Mouse (Mus musculus) gastrocnemius, postnatal 10 days (tissue): Measurements from ENCODE around the gene Dagla. TPM values are rescaled to one million over a fixed set of nuclear protein-coding genes. Genes with fewer than 3 reads are reported as not detected.

Source experiments
- DNase-seq: peaks from one replicate; pipeline ENCODE4 v3.0.0; 2021; ENCODE audit warnings: mixed read lengths
- total RNA-seq, 2 experiments: library from RNA; stranded (reverse); gene quantifications; 2 replicates each; pipeline ENCODE4 v1.2.3; 2021

The Dagla gene
- total RNA-seq, 2 experiments from 2014 or later, result 8.9 to 9.3 TPM

DNA sequence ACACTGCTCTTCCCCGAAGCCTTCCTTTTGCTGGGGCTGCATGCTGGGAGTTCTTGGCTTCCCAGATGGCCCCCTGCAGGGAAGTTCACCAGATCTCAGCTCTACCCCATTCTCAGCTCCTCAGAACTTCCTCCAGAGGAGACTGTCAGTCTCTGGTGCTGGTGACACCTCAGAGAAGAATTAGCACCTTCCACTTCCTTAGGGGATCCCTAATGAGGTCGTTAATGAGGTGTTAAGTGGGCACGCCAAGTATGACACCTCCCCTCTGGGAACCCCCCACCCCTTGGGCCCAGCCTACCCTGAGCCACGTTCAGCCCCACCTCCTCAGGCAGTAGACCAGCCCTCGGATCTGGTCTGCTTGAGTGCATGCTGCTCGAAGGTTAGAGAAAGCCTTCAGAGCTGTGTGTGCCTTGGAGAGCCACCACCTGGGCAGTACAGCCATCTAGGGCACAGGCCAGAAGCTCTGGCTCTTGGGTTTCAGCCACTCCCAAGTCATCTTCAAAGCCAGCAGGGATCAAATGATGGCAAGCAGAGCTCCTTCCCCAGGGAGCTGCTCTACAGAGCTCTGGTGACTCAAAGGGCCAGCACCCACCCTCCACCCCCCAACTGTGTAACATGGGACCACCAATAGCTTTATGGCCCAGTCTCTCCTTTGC lies 25.9 kb downstream of the Dagla start:
- no peak for DNase-seq

DNA sequence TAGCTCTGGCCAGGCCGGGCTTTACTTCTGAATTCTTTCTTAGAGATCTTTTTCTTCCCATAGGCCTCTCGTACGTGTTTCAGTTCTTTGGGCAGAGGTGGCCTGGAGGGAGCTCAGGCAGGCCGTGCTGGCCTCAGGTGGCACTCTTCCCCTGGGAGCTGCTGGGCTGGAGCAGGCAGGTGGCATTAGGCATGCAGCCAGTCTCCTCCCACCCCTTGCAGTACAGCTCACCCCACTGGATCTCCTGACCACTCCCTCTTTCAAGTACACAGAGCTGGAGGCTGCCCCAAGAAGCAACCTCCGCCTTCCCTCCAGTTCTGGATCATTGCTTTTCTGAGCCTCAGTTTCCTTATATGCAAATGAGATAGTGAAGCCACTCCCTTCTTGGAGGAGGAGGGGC lies 26.9 kb downstream of the Dagla start:
- DNase-seq, result no peak

DNA sequence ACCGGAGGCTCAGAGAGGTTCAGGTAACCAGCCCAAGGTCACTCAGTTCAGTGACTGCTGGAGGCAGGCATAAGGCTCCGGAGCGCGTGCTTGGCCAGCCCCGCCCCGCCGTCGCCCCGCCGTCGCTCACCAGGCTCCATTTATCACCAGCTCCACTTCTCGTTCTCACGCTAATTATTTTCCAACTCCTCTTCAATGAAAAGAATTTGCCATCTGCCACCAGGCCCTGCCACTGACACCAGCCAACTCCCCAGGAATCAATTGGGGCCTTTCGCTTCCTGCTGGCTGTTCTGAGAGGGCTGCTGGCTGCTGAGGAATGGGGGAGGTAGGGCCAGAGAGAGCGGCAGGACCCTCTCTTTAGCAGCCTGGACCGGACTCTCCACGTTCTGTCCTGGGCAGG lies 27.3 kb downstream of the Dagla start:
- no peak for DNase-seq

- DNase-seq, result no peak
Measured at GRCm38 (mm10) chr19:10276483-10277144, 28.1 kb downstream of the Dagla start.

- DNase-seq, result no peak
Measured at GRCm38 (mm10) chr19:10274056-10274455, 30.6 kb downstream of the Dagla start.

DNA sequence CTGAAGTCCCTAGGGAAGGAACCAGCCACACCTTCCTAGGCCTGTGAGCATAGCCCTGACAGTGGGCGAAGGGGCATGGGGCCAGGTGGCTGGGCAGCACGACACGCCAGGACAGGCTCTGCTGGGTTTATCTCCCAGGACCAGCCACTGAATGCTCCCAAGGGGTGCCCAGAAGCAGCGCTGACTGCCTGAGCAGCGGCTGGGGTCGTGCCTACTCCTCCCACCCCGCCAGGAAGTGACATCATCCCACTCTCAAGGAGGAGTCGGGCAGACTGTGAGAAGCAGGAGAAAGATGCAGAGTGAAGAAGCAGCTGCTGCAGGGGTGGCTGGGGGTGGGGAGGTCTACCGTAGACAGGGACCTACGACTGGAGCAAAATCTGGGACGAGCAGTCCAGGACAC lies 31.9 kb downstream of the Dagla start:
- DNase-seq, result peak; percentile 59

DNA sequence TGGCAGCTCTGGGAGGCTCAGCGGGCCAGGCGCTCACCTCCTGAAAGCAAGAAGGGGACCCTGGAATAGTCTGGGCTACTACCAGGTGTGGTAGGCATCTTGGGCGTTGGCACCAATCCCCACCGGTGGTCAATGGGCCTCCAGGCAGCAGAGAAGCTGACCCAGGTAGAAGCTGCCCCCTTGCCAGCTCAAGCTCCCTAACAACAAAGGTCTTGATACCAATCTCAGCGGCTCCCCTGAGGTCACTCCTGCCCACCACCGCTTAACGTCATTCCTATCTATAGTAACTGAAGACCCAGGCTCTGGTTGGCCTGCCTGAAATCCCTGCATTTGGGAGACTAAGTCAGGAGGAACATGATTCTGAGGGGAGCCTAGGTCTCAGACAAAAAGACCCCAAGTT lies 33.1 kb downstream of the Dagla start:
- DNase-seq, result no peak

DNA sequence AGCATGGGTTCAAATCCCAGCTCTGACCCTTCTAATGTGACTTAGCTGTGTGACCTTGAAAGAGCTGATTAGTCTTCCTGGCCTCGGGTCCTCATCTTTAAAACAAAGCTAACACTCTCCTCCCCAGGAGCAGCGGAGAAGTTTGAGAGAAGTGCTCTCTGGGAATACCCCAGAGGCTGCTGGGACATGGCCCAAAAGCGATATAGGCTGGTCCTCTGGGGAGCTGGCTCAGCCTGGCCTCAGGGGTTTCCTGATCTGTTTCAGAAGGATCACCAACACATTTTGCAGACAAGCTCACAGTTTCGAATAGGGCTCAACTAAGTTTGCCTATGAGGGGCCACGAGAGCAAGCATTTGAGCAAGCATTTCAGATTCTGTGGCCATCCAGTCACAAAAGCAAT lies 34.3 kb downstream of the Dagla start:
- DNase-seq, result no peak

GRCm38 (mm10) chr19:10268851-10269250 lies 35.8 kb downstream of the Dagla start:
- no peak for DNase-seq

GRCm38 (mm10) chr19:10267953-10268352 lies 36.7 kb downstream of the Dagla start:
- DNase-seq, result no peak

- DNase-seq, result no peak
Measured at GRCm38 (mm10) chr19:10267057-10267456, 37.6 kb downstream of the Dagla start.

DNA sequence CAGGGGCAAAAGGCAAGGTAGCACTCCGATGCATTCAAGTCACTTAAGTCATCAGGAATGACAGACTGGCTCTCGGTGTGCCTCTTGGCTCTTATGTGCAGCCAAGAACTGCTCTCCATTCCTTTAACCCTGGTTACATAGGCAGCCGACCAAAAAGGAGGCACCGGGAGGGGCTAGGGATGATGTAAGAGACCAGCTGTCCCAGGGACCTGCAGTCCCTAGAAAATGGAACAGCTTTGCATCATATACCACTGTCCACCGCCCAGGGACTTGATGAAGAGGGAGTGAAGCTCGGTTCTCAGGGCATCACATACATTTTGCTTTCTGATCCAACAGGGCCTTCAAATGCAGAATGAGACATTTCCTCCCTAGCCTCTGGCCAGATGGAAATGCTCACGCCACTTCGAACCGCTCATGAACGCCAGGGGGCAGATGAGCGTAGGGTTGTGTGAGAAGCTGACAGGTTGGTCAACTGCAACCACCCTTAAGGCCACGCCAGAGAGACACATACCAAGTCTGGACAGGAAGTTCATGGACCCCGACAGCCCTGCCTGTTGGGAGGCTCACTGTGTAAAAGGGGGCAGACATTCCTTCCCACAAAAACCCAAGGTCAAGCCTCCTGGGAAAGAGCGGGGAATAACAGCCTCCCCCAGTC lies 38.4 kb downstream of the Dagla start:
- DNase-seq, result peak; percentile 88

DNA sequence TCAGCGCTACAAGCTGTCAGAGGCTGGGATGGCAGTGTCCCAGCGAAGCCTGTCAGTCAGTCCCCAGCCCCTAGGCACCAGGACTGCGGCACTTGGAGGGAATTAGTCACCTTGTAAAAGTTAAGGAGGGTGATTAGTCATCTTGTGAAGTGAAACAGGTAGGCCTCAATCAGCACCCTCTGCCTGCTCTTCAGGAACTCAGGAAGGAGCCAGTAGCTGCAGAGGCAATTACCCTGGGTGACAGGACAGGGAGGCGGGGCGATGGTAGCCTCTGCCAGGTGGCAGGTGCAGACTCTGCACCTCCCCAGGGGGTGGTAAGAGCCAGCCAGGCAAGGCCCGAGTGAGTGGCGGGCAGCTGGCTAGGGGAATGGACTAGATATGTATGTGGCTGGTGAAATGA lies 43.3 kb downstream of the Dagla start:
- DNase-seq, result no peak

DNA sequence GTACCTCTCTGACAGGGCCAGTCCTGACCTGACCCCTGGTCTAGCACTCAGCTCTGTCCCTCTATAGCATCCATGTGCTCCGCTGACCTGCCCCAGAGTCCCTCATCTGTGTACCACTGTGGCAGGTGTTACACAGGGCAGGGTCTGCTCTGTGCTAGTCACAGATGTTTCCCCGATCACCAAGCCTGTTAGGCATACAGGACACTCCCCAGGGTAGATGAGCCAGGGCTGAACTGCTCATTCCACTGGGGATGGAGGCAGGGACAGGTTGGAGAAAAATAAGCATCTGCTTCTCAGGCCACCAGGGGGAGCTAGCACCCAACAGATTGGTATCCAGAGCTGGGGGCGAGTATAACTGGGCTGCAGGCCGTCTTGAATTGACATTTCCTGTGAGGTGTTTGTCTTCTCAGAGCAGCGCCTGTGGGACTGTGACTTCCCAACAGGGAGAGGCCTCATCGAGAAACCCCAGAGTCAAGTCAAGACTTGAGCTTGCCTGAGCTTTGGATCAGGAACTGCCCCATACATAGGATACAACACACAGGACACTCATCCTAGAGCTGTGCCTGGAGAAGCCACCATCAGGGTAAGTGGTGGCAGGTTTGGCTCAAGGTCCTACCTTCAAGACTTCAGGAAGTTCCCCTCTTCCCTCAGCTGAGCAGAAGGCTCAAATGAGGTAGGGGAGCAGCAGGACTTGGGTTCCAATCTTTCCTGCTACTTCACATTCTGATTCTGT lies 46.2 kb downstream of the Dagla start:
- DNase-seq, result peak; percentile 90

DNA sequence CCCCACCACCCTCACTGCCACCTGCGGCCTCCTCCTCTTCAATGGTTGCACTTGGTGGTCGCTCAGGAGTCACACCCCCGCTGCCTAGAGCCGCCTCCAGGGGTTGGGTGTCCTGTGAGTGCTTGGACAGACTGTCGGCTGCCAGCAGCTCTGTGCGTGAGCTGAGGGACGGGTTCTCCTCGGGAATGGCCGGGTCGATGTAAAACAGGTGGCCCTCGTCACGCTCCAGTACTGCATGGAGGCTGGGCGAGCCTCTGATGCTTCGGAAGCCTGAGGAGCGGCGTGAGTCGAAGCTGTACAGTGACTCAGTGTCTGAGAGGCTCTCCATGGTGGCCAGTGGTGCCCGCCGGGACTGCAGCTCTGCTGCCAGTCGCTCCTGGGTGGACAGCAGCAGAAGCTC lies 56.5 kb downstream of the Dagla start:
- DNase-seq, result no peak

- no peak for DNase-seq
Measured at GRCm38 (mm10) chr19:10247165-10247564, 57.5 kb downstream of the Dagla start.

- peak; percentile 64 for DNase-seq
Measured at GRCm38 (mm10) chr19:10244183-10244582, 60.5 kb downstream of the Dagla start.

- no peak for DNase-seq
Measured at GRCm38 (mm10) chr19:10242916-10243315, 61.8 kb downstream of the Dagla start.

DNA sequence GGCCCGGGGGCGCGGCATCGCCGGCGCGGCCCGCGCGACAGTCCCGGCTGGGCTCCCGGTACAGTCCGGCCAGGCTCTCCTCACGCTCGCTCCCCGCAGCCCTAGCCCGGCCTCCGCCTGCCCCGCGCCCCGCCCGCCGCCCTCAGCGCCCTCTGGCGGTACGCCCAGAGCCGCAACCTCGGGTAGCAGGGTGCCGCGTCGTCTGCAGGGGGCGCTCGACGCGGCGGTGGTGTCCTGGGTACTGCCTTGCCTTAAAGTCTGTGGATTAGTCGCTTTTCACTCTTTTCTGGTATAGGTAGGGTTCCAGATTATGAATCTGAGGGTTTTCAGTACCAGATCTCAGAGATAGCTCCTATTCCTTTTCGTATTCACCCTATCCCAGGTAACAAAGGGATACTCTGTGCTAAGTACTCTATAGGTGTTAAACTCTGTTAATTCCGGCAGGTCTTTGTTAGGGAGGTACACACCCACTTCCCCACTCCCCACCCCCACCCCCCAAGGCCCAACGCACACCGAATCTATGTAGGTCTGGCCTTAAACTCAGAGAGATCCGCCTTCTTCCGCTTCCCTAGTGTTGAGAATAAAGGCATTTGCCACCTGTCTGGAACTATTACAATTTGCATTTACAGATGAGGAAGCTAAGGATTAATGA lies 63.9 kb downstream of the Dagla start, which contains the start of gene Myrf:
TSS of gene Myrf (minus strand) at position 95 of the 652 bp plus-strand sequence.
- DNase-seq, result peak; percentile 86

DNA sequence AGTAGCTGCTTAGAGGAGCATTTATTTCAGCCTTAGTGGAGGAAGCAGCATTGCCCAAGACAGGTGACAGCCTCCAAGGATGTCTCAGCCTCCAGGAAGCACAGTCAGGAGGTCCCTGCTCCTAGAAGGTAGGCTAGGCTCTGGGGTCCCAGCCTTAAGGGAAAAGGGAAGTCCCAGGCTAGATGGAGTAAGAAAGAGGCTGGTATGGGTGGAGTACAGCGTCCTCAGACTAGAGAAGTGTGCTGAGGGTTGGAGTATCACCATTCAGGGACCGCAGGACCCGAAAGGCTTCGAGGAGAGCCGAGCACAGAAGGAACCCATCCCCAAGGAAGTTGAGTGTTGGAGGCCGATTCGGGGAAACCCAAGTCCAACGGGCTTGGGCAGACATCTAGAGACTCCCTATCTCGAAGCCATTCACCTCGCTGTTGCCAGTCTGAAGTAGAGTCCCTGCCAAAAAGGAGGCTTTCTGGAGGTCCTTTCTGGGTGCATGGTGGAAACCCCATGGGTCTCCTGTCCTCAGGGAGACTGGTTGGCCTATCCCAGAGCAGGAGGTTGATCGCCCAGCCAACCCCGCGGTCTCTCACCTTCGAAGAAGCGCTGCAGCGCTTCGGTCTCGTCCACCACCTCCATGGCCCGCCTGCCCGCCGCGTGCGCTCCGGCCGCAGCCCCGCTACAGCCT lies 64.6 kb downstream of the Dagla start:
- DNase-seq, result no peak

- DNase-seq, result no peak
Measured at GRCm38 (mm10) chr19:10239419-10239818, 65.3 kb downstream of the Dagla start.

DNA sequence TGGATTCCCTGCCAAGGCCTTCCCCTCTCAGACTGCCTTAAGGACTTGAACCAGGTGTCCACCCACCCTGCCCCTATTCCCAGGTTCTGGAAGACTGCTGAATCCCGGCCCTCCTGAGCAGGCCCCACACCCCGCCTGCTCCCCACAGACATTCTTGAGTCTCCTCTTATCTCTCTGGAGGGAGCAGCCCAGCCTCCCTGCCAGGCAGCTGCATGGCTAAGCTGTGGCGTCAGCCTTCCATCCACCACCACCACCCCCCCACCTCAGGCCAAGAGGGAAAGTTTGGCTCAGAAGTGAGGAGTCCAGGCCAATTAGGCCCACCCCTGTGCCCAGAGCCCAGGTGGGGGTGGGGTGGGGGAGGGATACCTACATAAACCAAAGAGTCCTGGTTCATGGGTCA lies 66.2 kb downstream of the Dagla start:
- no peak for DNase-seq
